Mouse (Mus musculus) ES-Bruce4 (cell line): ENCODE data around the gene Mettl14.

ENCODE experiments used
- EP300 ChIP-seq: IDR thresholded peaks from 2 replicates; pipeline ENCODE4 v1.6.1; 2011; ENCODE audit warnings: low read depth, low read length; ENCODE audit not compliant: insufficient read depth
- POLR2A ChIP-seq: IDR thresholded peaks from one replicate; pipeline ENCODE4 v1.8.1; 2011; ENCODE audit warnings: low read length; ENCODE audit not compliant: insufficient read depth

DNA sequence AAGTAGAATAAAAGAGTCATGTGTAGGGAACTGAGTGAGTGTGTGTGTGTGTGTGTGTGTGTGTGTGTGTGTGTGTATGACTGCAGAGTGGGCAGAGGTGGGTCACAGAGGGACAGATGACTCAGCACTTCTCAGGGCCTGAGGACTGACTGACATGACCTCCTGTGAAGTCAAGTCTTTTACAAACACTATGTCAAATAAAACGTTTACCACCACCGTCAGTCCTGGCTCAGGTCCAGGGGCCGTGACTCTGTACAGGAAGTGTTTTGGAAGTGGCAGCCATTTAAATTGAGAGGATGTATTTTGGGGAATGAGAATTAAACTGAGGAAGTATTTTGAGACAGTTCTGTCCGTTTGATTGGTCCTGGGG, 52.9 kb downstream of the Mettl14 start:
- TF ChIP-seq EP300 (0 out of 2 replicates have a peak, but pooled peaks have one; percentile 7), POLR2A (no peak)
